ENCODE assay signal across 9 mouse cellular contexts in genomic region chr17:83001567-83001966, GRCm38 (mm10).
DNase-seq lines count a peak whose midpoint lies in the region; ATAC-seq and TF ChIP-seq lines count a peak whose summit lies in the region.
"Had no signal": no experiment of that assay in that cellular context is flagged by ENCODE, and none has a peak within 500 bp of the region (broad histone marks: within the 10 kb centered on the region; RNA-seq: fewer than 3 reads in every experiment).

No protein-coding gene starts in this region.

- no peak for DNase-seq in heart, adult 2 months
- DNase-seq in B cell, adult 2 months: peak; percentile 11 to 21
- peak; percentile 46 for DNase-seq in embryo, embryonic 11 days
- no peak for DNase-seq in right cerebral cortex, postnatal 14 days
- DNase-seq in kidney, adult 18-20 months: no peak
- DNase-seq in gastrocnemius, postnatal 14 days: no peak

- no peak overlapping the region for H3K4me3 ChIP-seq in heart, adult 2 months
- H3K4me3 ChIP-seq in heart, embryonic 12.5 days: no peak overlapping the region
- H3K4me3 ChIP-seq: heart, embryonic 13.5 days had no signal

- H3K79me2 ChIP-seq in heart, adult 2 months (replicated peaks; ENCODE audit: control insufficient read depth, insufficient read depth, low read length): no peaks in the 10 kb centered on the region

- H3K4me2 ChIP-seq in heart, embryonic 12.5 days: no peak overlapping the region
- H3K4me2 ChIP-seq: heart, embryonic 13.5 days had no signal

- H3K27ac ChIP-seq in heart, adult 2 months: no peak overlapping the region
- H3K27ac ChIP-seq in heart, embryonic 12.5 days (ENCODE audit: poor library complexity, severe bottlenecking): no peak overlapping the region
- H3K27ac ChIP-seq: heart, embryonic 13.5 days had no signal

- intact Hi-C loops in heart, adult 2 months (cut with DNase I): loop anchor here (5.0 kb wide), 1 partner anchor 1809 kb away; no protein-coding TSS in a partner anchor
- intact Hi-C loops in gastrocnemius, postnatal 14 days (cut with DNase I; ENCODE audit: low total_unique reads): no loop called here

- TF ChIP-seq CTCF in heart, adult 2 months (IDR thresholded peaks at IDR 0.05): peak; percentile 86

- WGBS in heart, adult 2 months: 1% methylated on average over 2 of the region's 2 CpGs
- 9% methylated on average over 2 of the region's 2 CpGs for WGBS in heart, embryonic 12.5 days

- TF ChIP-seq EP300 in heart, adult 2 months (IDR thresholded peaks at IDR 0.05; ENCODE audit: insufficient read depth, low read depth, low read length): no peak

- no peaks in the 10 kb centered on the region for H3K36me3 ChIP-seq in heart, adult 2 months (ENCODE audit: control insufficient read depth, insufficient read depth, low read length)
- H3K36me3 ChIP-seq in heart, embryonic 12.5 days: no peaks in the 10 kb centered on the region
- H3K36me3 ChIP-seq: heart, embryonic 13.5 days had no signal

- no peak for ATAC-seq in heart, embryonic 12.5 days (ENCODE audit: insufficient number of reproducible peaks, low FRiP score)
- peak; percentile 74 for ATAC-seq in megakaryocyte progenitor cell, adult 5-6 weeks (replicated peaks; ENCODE audit: poor library complexity)

- no peak for TF ChIP-seq POLR2A in heart, adult 2 months (IDR thresholded peaks at IDR 0.05; ENCODE audit: insufficient read depth, low read depth, low read length)

- no peaks in the 10 kb centered on the region for H3K9me3 ChIP-seq in heart, embryonic 12.5 days (replicated peaks)
- H3K9me3 ChIP-seq: heart, embryonic 13.5 days had no signal

- no peak overlapping the region for H3K9ac ChIP-seq in heart, adult 2 months (ENCODE audit: low read depth, low read length)
- no peak overlapping the region for H3K9ac ChIP-seq in heart, embryonic 12.5 days
- H3K9ac ChIP-seq: heart, embryonic 13.5 days had no signal

- H3K27me3 ChIP-seq in heart, adult 2 months (ENCODE audit: control insufficient read depth, insufficient read depth, low read length): no peaks in the 10 kb centered on the region
- 0 out of 2 replicates have a peak, but pooled peaks cover 7% of the 10 kb centered on the region for H3K27me3 ChIP-seq in heart, embryonic 12.5 days (replicated peaks)

- no peaks in the 10 kb centered on the region for H3K4me1 ChIP-seq in heart, adult 2 months (ENCODE audit: control insufficient read depth, insufficient read depth, low read length)
- H3K4me1 ChIP-seq in heart, embryonic 12.5 days (replicated peaks): no peaks in the 10 kb centered on the region
- H3K4me1 ChIP-seq: heart, embryonic 13.5 days had no signal

Comparison
In these comparisons a context has a peak if more than half of its experiments do, and no peak if none do; other contexts are left out.
1. DNase-seq: peak in B cell, adult 2 months (2 of 2) and embryo, embryonic 11 days (single experiment); none in heart, adult 2 months (0 of 2), right cerebral cortex, postnatal 14 days (single experiment), kidney, adult 18-20 months (single experiment) and gastrocnemius, postnatal 14 days (single experiment).